Mouse (Mus musculus): ENCODE measurements at regions not wholly inside any gene's neighbourhood (a gene's known extent, or its start where the extent isn't known, plus 50 kb on each side); places are given as distances from the start of the nearest gene placed in this dataset.

DNA sequence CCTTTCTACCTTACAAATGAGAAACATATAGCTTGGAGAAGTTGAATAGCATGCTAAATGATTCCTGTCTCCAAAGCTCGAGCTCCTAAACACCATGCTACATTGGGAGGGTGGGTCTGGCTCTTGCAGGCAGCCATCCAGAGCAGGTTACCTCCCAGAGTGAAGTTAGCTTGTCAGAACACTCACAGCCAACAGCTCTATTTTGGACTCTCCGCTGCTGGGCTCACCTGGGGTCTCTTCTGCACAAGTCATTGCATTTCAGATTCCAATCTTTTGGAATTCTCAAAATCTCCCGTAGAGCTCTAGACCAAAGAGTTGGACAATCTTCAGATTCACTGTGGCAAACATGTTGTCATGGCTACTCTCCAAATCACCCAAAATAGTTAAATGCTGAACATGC lies 142.0 kb upstream of the Hnrnpa3 start:
- no peak for DNase-seq

DNA sequence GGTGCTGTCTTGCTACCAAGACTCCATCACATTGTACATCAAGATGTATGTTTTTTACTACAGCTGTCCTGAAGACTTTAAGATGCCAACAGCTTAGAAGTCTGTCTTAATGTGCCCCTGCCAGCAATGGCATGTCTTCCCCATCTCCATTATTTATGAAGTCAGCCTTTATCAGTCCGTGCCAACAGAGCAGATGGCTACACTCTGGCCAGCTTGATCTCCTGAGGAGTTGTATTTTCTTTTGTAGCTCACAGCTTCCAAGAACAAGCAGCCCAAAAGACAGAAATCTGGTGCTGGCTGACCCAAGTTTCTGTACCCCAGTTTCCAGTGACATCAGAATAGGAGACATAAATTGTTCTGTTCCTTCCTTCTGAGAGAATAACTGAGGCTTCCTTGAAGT lies 140.5 kb upstream of the Hnrnpa3 start:
- DNase-seq = no peak

DNA sequence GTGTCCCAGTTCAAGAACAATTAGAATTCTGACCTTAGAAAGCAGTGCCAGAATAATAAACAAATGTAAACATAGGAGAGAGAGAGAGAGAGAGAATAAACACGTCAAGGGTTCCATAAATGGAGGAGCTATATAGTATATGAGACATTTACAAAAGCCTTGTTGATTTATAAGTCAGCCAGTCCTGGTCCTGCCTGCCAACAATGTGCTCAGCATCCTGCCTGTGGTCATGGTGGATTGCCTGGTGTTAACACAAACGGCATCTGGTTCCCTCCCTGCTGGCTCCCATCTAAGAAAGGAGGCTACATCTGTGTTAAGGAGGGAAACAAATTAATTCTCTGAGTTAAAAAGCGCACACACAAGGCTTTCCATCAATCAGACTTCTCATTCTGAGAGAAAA lies 133.5 kb upstream of the Hnrnpa3 start:
- no peak for DNase-seq

DNA sequence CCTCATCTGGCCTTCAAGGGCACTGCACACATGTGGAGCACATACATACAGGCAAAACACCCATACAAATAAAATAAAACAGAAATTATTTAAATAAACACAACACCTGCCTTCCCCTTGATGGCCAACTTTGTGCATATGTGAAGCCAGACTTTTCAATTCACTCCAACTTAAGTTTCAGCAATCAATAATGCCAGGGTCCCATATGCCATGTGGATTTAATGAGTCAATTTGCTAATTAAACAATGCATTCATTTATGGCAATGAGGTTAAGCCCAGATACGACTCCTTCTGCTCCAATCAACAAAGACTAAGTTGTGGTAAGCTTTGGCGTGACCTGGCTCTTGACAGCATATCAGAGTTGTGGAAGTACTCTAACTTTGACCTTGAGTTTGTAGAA lies 130.4 kb upstream of the Hnrnpa3 start:
- DNase-seq = no peak

- DNase-seq = no peak
Measured at GRCm38 (mm10) chr2:75538114-75538513, 120.9 kb upstream of the Hnrnpa3 start.

DNA sequence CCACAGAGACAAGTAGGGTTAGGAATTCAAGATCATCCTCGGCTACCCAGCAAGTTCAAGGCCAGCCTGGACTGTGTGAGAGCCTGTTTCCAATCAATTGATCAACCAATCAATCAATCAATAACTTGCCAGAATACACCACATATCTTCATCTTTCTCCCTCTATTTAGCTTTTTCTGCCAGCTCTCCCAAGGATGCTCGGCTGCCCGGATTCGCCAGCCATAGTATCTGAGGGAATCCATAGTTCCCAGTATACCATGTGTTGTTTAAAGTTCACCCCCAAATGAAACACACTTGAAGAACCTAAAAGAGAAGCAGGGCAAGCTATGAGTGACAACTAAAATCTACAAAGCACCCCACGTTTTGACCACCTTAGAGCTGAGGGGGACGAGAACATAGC lies 119.3 kb upstream of the Hnrnpa3 start:
- DNase-seq = no peak

DNA sequence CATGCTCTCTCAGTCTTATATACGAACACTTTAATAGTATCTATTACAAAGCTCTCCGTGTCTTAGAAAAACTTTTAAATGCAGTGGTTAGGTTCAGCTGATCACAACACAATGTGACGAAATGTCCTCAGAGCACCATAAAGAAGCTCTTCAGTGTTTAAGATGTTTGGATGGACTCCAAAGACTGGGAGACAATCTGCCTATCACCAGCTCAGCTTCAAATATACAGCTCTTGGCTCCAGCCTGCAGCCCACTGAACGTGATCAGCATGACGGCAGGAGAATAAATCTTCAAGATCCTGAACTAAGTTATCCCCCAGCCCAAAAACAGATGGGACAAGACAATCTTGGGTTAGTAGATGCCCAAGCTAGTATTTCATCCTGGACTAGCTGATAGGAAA lies 116.7 kb upstream of the Hnrnpa3 start:
- DNase-seq = no peak

DNA sequence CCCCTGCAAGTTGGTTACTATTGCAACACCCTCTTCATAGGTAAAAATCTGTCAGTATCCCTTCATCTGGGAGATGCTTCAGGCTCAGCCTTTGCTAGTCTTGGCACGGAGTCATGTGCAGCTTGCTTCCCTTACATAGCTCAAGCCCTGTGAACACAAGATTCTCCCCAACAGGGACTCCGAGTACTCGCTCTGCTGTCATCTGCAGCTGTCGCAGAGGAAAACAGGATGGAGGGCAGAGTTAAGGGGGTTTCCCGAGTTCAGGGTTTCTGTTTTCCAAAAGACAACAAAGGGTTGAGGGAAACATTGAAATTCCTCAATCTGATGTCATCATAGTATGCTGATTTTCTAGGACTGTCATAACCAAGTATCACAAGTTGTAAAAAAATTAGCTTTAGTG lies 116.3 kb upstream of the Hnrnpa3 start:
- no peak for DNase-seq

DNA sequence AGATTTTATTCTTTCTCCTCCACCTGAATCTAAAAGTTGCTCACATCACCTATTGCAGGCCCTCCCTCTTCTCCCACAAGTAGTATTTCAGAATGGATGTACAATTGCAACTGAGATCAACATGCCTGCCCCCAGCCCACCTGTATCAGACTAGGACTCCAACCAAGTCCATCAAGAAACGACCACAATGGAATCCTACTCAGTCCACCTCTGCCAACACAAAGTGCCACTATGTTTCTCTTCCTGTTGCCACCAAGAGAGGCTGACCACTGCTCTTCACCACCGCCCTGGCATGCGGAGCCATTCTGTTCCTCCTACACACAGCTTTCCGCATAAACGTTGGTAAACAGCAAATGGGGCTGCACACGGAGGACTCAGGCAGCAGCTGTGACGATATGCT lies 113.1 kb upstream of the Hnrnpa3 start:
- DNase-seq = no peak

GRCm38 (mm10) chr2:75555676-75556075 lies 103.4 kb upstream of the Hnrnpa3 start:
- DNase-seq = no peak

- no peak for DNase-seq
Measured at GRCm38 (mm10) chr2:75556744-75557143, 102.3 kb upstream of the Hnrnpa3 start.

GRCm38 (mm10) chr2:75557392-75557791 lies 101.7 kb upstream of the Hnrnpa3 start:
- no peak for DNase-seq

DNA sequence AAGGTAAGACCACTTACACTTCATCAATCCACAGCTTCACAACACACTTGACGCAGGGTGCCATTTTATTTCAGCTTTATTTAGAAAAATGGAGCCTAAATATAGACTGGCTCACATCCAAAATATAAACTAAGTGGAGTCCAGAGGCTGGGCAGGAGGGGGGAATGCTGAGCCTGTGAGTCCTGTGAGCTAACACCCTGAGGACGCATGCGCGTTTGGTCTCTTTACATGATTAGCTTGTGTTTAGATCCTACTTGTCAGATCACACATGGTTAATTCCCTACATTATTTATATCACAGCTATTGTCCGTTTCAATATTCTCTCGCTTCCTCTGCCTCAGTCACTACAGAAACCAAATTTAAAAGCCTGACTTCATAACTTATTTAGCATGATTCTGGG lies 99.1 kb upstream of the Hnrnpa3 start:
- no peak for DNase-seq

DNA sequence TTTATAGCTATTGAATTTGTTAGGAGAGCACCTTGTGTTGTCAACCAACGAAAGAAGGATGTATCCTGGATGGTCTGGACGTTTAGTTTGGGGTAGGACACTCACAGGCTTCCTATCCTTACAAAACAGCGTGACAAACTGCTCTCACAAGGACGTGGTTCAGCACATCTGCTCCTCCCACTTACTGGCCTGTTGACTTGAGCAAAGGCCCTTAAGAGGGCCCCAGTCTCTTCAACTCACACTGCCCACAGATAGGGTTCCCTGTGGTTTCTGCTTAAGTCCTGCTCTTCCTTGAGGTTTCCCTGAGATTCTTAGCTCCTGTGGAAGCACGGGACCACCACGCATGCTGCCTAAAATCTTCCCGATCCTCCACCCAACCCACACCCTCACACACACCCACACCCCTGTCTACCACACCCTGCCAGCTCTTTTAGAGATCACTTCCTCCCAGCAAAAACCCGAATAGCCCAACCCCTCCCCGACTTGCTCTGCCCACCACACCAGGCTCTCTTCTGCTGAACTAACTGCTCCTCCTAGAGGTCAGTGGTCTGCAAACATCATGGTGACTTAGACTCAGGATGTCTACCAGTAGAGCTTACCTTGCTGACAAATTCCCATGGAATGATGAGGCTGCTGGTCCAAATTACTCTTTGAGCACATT lies 95.7 kb upstream of the Hnrnpa3 start:
- DNase-seq = peak; percentile 47

- no peak for DNase-seq
Measured at GRCm38 (mm10) chr2:75564809-75565208, 94.3 kb upstream of the Hnrnpa3 start.

DNA sequence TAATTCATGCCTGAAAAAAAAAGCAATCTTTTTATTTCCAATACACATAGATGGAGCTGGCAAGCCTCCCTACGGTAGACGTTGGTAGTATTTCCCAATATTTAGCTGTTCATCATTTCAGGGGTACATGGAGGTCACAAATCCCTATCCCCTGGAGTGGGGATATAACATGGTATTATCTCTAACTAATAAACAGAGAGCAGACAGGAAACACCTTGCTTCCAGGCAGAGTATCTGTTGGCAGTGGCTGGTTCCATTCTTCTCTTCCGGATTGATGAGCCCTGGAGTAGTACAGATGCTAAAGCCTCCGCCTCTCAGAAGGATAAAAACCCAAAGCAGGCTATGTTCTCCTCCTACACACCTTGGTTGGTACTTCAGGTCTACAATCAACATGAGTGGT lies 91.9 kb upstream of the Hnrnpa3 start:
- no peak for DNase-seq

DNA sequence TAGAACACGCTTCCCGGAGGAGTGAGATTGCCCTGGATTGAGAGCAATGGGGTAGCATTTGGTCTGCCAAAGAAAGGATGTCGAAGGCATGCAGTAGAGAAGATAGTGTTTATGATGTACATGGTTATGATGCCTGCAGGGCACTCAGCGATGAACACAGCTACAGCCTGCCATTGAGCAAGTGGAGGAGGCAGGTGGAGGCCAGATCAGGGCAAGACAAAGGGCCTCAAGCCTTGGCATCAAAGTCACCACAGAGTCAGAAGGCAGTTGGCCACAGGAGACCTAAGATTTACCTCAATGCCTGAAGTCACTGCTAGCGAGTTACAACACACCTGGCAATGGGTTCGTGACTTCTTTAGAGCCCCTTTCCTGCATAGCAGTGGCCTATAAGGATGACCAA lies 89.3 kb upstream of the Hnrnpa3 start:
- no peak for DNase-seq

- no peak for DNase-seq
Measured at GRCm38 (mm10) chr2:75570246-75570645, 88.8 kb upstream of the Hnrnpa3 start.

GRCm38 (mm10) chr2:75584975-75585374 lies 74.1 kb upstream of the Hnrnpa3 start:
- DNase-seq = peak; percentile 84

- DNase-seq = peak; percentile 66
Measured at GRCm38 (mm10) chr2:75588572-75588971, 70.5 kb upstream of the Hnrnpa3 start.

GRCm38 (mm10) chr2:75589452-75589851 lies 69.6 kb upstream of the Hnrnpa3 start:
- DNase-seq = peak; percentile 44

- DNase-seq = peak; percentile 91
Measured at GRCm38 (mm10) chr2:75590175-75590574, 68.9 kb upstream of the Hnrnpa3 start.

DNA sequence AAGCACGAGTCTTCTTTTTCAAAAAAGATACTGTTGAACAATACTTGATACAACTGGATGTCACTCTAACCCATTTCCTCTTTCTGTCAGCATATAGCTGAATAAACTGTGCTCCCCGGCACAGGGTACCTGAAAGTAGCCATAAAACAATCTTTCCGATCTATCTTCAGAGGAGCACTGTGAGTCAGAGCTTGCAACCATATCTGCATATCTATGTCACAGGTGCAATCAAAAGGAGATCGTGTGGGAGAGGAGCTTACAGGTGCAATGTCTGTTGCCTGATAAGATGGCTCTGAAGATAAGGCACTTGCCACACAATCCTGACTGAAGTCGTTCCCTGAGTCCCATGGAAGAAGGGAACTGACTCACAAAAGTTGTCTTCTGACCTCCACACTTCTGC lies 58.5 kb upstream of the Hnrnpa3 start:
- DNase-seq = peak; percentile 35

GRCm38 (mm10) chr2:75603175-75603871 lies 55.7 kb upstream of the Hnrnpa3 start:
- DNase-seq = peak; percentile 62

GRCm38 (mm10) chr2:75605634-75606033 lies 53.4 kb upstream of the Hnrnpa3 start:
- DNase-seq = peak; percentile 53
